Mouse (Mus musculus) forebrain, embryonic 13.5 days (tissue): ENCODE measurements around the gene Gatad2a. TPM values are rescaled to one million over a fixed set of nuclear protein-coding genes. Genes with fewer than 3 reads are reported as not detected.

ENCODE experiments used
- ATAC-seq: fragments of 200-750 bp; cut with Nextera tagmentation; 2 replicates; pipeline ENCODE4 v1.8.0; 2017
- H3K27ac ChIP-seq: fragments of 300-500 bp; sonication (generic); 2 replicates; pipeline ENCODE4 v1.5.1; 2015; ENCODE audit warnings: inconsistent platforms, mild to moderate bottlenecking, moderate library complexity
- H3K27me3 ChIP-seq: fragments of 300-500 bp; sonication (generic); 2 replicates; pipeline ENCODE4 v1.6.1; 2015; ENCODE audit warnings: mild to moderate bottlenecking, inconsistent platforms
- H3K36me3 ChIP-seq: fragments of 300-500 bp; sonication (generic); 2 replicates; pipeline ENCODE4 v1.6.1; 2015; ENCODE audit warnings: mild to moderate bottlenecking, inconsistent platforms; ENCODE audit not compliant: poor library complexity, severe bottlenecking
- H3K4me1 ChIP-seq: fragments of 300-500 bp; sonication (generic); 2 replicates; pipeline ENCODE4 v1.6.1; 2015; ENCODE audit warnings: inconsistent platforms
- H3K4me2 ChIP-seq: fragments of 300-500 bp; sonication (generic); 2 replicates; pipeline ENCODE4 v1.6.1; 2015; ENCODE audit warnings: inconsistent platforms, mild to moderate bottlenecking, moderate library complexity
- H3K4me3 ChIP-seq: fragments of 300-500 bp; sonication (generic); 2 replicates; pipeline ENCODE4 v1.5.1; 2015; ENCODE audit warnings: mild to moderate bottlenecking, inconsistent platforms
- H3K9ac ChIP-seq: fragments of 300-500 bp; sonication (generic); 2 replicates; pipeline ENCODE4 v1.6.1; 2015; ENCODE audit warnings: mild to moderate bottlenecking, inconsistent platforms
- H3K9me3 ChIP-seq: fragments of 300-500 bp; sonication (generic); replicated peaks from 2 replicates; pipeline ENCODE4 v1.6.1; 2016; ENCODE audit warnings: inconsistent platforms
- WGBS: fragments of 180-500 bp; shearing (Covaris S2); methylation state at CpG from one replicate; pipeline ENCODE4 v1.1.7; 2015; 5-methylcytosine and 5-hydroxymethylcytosine counted together
- polyA plus RNA-seq: library from polyadenylated mRNA; unstranded; fragments of >200 nt; fragmentation: Nextera tagmentation; extraction: Ambion mirVana; gene quantifications from 2 replicates; pipeline ENCODE4 v1.2.1, GENCODE M21; 2015

Gene Gatad2a
- polyA plus RNA-seq, 1 experiment from 2014 or later, result 29.5 TPM

DNA sequence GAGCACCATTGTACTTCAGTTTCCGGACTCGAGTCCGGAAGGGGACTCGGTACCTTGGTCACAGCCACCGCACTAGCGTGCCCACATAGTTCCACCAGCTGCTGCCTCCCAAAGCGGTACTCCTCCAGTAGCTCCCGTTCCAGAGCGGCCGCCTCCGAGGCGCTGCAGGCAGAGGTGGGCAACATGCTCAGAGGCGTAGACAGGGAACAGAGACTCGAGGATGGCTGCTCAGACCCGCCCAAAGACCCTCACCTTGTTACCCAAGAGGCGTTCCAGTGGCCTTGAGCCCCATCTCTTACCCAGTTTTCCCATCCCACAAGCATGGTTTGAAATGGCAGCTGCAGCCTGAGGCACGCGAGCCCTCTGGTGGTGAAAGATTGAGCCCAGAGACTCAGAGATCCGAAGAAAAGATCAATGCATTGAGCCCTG is 105.4 kb downstream of the Gatad2a start:
- Histone ChIP-seq H3K4me2 (no peak overlapping the region; the same call in 1 of the 2 replicates), H3K9ac (no peak overlapping the region), H3K27me3 (peaks cover 52% of the 10 kb centered on the region), H3K36me3 (peaks cover 31% of the 10 kb centered on the region), H3K9me3 (no peaks in the 10 kb centered on the region), H3K27ac (no peak overlapping the region), H3K4me1 (peaks cover 63% of the 10 kb centered on the region), H3K4me3 (no peak overlapping the region)
- ATAC-seq, result peak; percentile 31
- 38% methylated on average over 19 of the region's 19 CpGs for WGBS

DNA sequence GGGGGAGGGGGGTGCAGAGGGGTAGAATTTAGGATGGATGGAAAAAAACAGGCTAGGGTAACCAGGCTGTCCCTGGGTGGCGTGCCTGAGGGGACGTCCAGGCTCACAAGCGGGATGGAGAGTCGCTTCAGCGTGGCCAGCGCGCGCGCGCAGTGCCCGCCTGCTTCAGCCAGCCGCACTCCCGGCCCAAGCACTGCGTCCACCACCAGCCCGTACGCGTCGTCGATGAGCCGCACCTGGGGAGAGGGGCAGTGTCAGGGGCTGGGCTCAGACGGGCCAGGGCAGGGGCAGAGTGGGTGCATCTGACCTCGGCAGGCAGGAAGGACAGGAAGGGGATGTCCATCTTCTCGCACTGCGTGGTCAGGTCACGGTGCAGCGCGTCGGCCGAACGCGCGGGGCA is 107.3 kb downstream of the Gatad2a start:
- WGBS, result 2% methylated on average over 32 of the region's 32 CpGs
- peaks cover 48% of the 10 kb centered on the region for H3K4me1 ChIP-seq
- peak overlapping the region; percentile 23 for H3K4me3 ChIP-seq
- no peak overlapping the region for H3K9ac ChIP-seq
- ATAC-seq, result no peak
- no peak overlapping the region for H3K27ac ChIP-seq
- no peaks in the 10 kb centered on the region for H3K9me3 ChIP-seq
- peak overlapping the region; percentile 53 for H3K4me2 ChIP-seq
- peaks cover 71% of the 10 kb centered on the region for H3K27me3 ChIP-seq
- peaks cover 20% of the 10 kb centered on the region for H3K36me3 ChIP-seq

DNA sequence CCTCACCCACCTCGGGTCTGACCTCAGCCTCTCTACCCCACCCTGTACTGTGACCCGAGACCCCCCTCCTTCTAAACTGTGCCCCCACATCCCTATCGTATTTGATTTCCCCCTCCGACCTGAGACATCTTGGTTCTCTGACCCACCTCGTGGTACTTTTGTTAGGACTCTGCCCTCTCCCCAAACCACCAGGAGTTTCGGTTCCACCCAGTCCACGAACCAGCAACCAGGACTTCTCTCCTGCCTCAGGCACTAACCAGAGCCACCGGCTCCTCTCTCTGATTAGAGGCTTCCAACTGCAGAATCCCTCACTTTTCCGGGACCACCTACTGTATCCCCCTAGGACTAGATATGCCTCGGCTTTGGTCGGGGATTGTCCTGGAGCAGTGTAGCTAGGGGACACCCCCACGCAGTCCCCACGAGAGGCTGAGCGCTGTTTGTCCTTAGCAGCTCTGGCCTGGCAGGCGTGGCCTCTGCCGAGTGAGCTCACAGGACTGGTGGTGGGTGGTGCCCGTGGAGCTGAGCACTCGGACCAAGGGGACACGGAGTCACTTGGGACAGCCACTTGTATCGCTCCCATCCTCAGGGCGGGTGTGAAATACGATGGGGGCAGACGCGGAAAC is 107.8 kb downstream of the Gatad2a start:
- 6% methylated on average over 24 of the region's 24 CpGs for WGBS
- ATAC-seq, result no peak
- peaks cover 43% of the 10 kb centered on the region for H3K4me1 ChIP-seq

DNA sequence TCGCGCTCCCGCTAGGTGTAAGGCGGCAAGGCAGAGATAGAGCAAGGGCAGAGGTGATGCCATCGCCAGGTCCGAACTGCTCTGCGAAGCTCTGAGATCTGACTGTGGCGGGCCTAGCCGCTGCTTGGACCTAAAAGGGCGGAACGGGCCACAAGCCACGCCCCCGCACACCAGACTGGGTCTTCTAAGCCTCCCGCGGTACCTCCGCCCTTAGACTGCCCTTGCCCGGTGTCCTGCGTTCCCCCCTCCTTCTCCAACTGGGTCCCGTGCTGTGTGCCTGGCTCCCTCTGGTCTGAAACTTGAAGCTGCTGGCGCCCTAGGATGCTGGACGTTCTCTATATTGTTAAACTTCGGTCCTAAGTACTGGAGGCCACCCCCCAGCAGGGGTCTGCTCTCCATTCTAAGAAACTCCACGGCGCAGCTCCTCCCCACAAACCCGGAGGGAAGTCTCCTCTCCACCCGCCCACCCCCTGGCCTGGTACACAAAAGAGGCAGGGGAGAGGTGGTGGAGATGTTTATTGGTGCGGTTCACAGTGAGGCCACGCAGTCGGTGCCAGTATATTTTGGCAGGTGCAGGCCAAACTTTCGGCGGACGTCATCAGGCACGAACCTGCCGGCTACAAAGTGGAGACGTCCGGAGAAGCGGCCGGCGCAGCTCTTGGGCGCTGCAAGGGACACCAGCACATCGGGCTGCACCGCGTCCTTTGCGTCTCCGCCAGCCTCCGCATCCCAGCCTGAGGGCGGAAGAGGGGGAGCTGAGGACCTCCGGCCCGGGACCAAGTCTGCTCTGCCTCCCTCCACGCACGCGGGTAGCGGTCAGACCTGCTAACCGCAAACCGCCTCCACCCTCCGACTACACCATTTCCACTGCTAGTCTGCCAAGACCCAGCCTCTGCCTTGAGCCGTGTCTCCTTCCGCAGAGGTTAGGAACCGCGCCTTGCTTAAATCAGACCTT is 108.6 kb downstream of the Gatad2a start, which contains the start of gene Cilp2:
Gene Cilp2 (minus strand): TSS at position 399 of the 955 bp plus-strand sequence.
- Histone ChIP-seq H3K4me2 (peak within 1 kb of the TSS; percentile 53), H3K27me3 (peaks cover 84% of the 10 kb centered on the region), H3K9ac (peak within 1 kb of the TSS; percentile 54), H3K9me3 (no peaks in the 10 kb centered on the region), H3K27ac (no peak within 1 kb of the TSS), H3K4me3 (peak within 1 kb of the TSS; percentile 23), H3K36me3 (peaks cover 7% of the 10 kb centered on the region; the same call in 1 of the 2 replicates), H3K4me1 (peaks cover 45% of the 10 kb centered on the region)
- peak; percentile 6; the same call in 1 of the 2 replicates for ATAC-seq
- WGBS, result under 1% methylated on average over 58 of the region's 60 CpGs

More for the DNA sequence above, 107.8 kb downstream of the Gatad2a start:
- Histone ChIP-seq H3K4me2 (peak overlapping the region; percentile 53), H3K27me3 (peaks cover 76% of the 10 kb centered on the region), H3K4me3 (peak overlapping the region; percentile 23), H3K27ac (no peak overlapping the region), H3K9me3 (no peaks in the 10 kb centered on the region), H3K9ac (peak overlapping the region; percentile 54; the same call in 1 of the 2 replicates), H3K36me3 (peaks cover 14% of the 10 kb centered on the region)

DNA sequence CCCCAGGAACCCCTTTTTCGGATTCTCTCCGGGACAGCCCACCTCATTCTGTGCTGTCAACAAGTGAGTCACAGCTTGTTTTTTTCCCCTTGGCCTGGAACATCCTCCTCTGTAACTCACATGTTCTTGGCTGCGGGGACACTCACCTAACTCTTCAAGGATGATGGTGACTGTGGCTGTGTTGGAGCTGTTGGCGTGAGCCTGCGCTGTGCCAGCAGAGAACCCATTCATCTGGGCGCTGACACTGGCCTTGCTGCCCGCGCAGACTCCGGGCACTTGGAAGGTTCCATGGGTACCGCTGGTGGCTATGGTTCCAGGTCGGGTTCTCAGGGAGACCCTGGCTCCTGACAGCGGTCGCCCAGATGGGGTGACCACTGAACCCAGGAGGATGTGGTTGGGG is 112.0 kb downstream of the Gatad2a start:
- 53% methylated on average over 13 of the region's 13 CpGs for WGBS
- H3K36me3 ChIP-seq, result no peaks in the 10 kb centered on the region
- H3K4me1 ChIP-seq, result peaks cover 43% of the 10 kb centered on the region
- no peak overlapping the region for H3K9ac ChIP-seq
- no peak overlapping the region for H3K27ac ChIP-seq
- no peak overlapping the region for H3K4me2 ChIP-seq
- H3K27me3 ChIP-seq, result peaks cover 100% of the 10 kb centered on the region
- no peaks in the 10 kb centered on the region for H3K9me3 ChIP-seq
- ATAC-seq, result no peak
- no peak overlapping the region for H3K4me3 ChIP-seq

DNA sequence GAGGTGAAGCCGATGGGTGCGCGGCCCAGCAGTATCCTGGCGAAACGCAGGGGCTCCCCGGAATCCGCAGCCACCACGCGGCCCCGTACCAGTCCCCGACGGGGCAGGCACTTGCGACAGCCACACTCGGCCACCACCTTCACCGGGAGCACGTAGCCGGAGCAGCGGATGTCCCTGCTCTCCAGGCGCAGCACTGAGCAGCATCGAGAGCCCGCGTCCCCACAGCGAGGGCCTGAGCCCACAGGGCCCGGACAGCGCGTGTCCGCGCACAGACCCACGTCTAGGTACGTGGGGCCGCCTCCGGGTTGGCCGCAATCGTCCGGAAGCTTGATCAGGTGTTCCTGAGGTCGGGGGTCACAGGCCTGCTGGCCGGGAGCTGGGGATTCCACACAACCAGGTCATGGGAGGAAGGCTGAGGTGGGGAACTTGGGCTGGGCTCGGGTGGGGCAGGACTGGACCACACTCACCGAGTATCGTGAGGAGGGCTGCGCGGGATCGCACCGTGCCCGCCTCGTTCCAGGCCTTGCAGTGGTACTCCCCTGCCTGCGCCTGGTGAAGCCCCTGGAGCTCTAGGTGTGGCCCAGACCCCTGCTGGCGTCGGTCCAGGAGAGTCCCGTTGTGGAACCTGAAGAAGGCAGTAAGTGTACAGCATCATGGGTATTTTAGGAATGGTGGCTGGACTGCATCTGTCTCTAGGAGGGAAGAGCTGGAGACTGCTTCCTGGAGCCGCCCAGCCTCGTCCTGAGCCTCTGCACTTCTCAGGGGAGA is 113.2 kb downstream of the Gatad2a start:
- no peak overlapping the region for H3K27ac ChIP-seq
- H3K4me2 ChIP-seq, result peak overlapping the region; percentile 56
- H3K9ac ChIP-seq, result peak overlapping the region; percentile 52; the same call in 1 of the 2 replicates
- H3K4me3 ChIP-seq, result peak overlapping the region; percentile 41; the same call in 1 of the 2 replicates
- no peaks in the 10 kb centered on the region for H3K36me3 ChIP-seq
- no peak for ATAC-seq
- no peaks in the 10 kb centered on the region for H3K9me3 ChIP-seq
- peaks cover 99% of the 10 kb centered on the region for H3K27me3 ChIP-seq
- H3K4me1 ChIP-seq, result peaks cover 32% of the 10 kb centered on the region
- 12% methylated on average over 51 of the region's 52 CpGs for WGBS

DNA sequence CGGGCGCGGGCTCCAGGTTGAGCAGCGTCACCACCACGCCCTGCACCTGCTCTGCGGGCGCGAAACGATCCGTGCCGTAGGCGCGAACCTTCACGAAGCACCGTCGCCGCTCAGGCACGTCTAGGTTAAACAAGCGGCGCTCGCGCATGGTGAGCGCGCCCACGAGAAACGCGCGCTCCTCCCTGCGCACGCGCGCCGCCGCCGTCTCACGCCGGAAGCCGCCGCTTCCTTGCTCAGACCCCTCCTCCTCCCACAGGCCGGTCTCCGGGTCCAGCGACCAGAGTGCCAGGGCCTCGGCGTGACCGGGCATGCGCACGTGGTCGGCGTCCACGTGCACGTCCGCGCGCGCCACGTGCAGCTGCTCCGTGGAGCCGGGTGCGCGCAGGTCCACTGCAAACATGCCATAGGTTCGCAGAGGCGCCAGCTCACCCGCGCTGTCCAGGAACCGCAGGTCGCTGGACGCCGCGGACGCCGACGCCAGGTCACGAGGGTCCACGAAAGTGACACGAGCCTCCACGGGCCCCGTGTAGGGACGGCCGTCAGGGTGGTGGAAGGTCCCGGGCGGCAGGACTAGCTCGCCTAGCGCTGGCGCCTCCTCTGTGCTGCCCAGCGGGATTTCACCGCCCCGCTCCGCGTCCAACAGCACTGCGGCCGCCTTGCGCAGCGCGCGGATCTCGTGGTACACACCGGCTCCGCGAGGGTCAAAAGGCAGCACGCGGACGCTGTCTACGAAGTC is 114.0 kb downstream of the Gatad2a start:
- Histone ChIP-seq H3K27ac (no peak overlapping the region), H3K4me3 (peak overlapping the region; percentile 41), H3K4me2 (peak overlapping the region; percentile 56), H3K9me3 (no peaks in the 10 kb centered on the region), H3K9ac (peak overlapping the region; percentile 52), H3K27me3 (peaks cover 96% of the 10 kb centered on the region), H3K36me3 (no peaks in the 10 kb centered on the region), H3K4me1 (peaks cover 23% of the 10 kb centered on the region)
- 8% methylated on average over 103 of the region's 103 CpGs for WGBS
- peak; percentile 67 for ATAC-seq

DNA sequence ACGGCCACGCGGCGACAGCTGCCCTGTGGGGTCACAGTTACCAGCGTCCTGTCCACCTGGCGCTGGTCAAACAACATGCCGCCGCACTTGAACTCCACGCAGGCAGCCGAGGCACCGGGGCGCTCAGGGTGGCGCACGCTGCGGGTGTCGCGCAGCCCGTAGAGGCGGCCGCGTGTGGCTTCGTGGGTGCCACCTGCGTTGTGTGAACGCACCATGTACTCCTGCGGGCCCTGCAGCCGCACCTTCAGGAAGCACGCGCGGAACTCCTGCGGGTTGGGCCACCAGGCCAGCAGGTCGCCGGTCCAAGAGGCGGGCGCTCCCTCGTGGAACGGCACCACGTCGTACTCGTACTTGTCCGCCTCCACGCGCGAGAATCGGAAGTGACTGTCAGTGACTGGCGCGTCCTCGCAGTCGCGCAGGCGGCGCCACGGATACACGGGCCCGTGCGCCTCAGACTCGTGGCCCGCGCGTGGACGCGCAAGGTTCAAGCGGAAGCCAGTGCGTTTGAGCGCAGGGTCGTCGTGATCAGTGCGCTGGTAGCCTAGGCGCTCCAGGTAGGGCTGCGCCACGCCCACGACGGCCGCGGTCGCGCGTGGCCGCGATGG is 114.8 kb downstream of the Gatad2a start:
- no peaks in the 10 kb centered on the region for H3K36me3 ChIP-seq
- H3K4me2 ChIP-seq, result peak overlapping the region; percentile 56
- peaks cover 94% of the 10 kb centered on the region for H3K27me3 ChIP-seq
- peak overlapping the region; percentile 52; the same call in 1 of the 2 replicates for H3K9ac ChIP-seq
- peak overlapping the region; percentile 41 for H3K4me3 ChIP-seq
- no peak overlapping the region for H3K27ac ChIP-seq
- H3K9me3 ChIP-seq, result no peaks in the 10 kb centered on the region
- 19% methylated on average over 77 of the region's 79 CpGs for WGBS
- peak; percentile 23 for ATAC-seq
- peaks cover 21% of the 10 kb centered on the region for H3K4me1 ChIP-seq

DNA sequence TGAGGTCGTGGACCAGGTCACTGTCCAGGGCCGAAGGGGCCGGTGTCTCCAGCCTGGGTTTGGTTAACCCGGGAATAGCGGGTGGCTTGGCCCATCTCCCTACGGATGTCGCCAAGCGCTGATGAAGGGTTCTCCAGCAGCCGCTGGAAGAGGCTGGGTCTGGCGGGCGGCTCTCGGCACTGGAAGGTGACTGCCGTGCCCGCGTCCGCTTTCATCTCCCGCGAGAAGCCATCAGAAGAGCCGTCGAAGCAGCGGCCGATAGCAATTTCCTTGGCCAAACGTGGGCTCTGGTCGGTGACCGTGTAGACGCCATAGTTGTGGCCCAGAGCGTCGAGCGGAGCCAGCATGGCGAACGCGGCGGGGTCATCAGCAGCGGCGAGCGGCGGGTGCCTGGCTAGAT is 115.3 kb downstream of the Gatad2a start:
- peak overlapping the region; percentile 41 for H3K4me3 ChIP-seq
- 15% methylated on average over 37 of the region's 37 CpGs for WGBS
- peak overlapping the region; percentile 56 for H3K4me2 ChIP-seq
- H3K27me3 ChIP-seq, result peaks cover 91% of the 10 kb centered on the region
- H3K4me1 ChIP-seq, result peaks cover 21% of the 10 kb centered on the region
- H3K9ac ChIP-seq, result no peak overlapping the region
- ATAC-seq, result no peak
- no peak overlapping the region for H3K27ac ChIP-seq
- H3K9me3 ChIP-seq, result no peaks in the 10 kb centered on the region
- H3K36me3 ChIP-seq, result no peaks in the 10 kb centered on the region

DNA sequence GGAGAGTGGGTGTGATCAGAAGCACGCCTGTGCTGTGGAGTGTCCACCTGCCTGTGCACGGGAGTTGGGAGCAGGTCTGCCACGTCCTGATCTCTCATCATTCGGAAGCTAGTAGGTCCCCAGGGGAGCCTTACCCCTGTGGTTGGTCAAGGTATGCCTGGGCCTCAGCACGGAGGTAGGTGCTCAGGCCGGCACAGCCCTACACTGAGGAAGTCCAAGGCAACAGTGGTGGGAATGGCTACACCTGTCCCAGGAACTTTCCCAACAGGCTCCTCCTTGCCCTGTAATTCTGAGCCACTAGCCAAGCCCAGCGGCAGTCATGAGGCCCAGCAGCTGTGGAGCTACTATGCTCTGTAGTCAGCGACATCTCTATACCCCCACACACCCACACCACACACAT is 116.5 kb downstream of the Gatad2a start:
- Histone ChIP-seq H3K4me1 (peaks cover 21% of the 10 kb centered on the region), H3K27ac (no peak overlapping the region), H3K36me3 (no peaks in the 10 kb centered on the region), H3K4me3 (no peak overlapping the region), H3K27me3 (peaks cover 80% of the 10 kb centered on the region), H3K9me3 (no peaks in the 10 kb centered on the region), H3K4me2 (no peak overlapping the region), H3K9ac (no peak overlapping the region)
- 61% methylated on average over 8 of the region's 8 CpGs for WGBS
- ATAC-seq, result no peak

DNA sequence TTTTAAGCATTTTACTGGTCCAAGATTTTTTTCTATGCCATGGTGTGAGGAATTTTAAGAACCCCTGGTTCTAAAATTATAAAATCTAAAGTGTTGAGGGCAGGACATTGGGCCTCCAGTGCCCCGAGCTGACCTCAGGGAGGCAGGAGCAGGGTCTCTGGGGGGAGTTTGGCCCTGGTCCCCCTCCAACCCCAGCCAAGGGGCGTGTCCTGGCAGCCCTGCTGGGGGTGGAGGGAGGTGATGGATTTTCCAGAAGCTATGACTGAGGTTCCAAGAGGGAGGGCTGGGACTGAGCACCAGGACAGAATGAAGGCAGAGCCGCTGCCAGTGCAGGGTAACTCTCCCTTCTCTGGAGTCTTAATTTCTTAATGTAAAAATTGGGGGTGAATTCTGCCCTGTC is 118.2 kb downstream of the Gatad2a start:
- Histone ChIP-seq H3K4me3 (no peak overlapping the region), H3K27ac (no peak overlapping the region), H3K27me3 (peaks cover 63% of the 10 kb centered on the region), H3K9me3 (no peaks in the 10 kb centered on the region), H3K9ac (no peak overlapping the region), H3K4me1 (peaks cover 21% of the 10 kb centered on the region), H3K4me2 (no peak overlapping the region), H3K36me3 (peaks cover 5% of the 10 kb centered on the region; the same call in 1 of the 2 replicates)
- WGBS, result 59% methylated on average over 3 of the region's 3 CpGs
- ATAC-seq, result no peak
